Mouse (Mus musculus) CD4-positive, CD25-positive, alpha-beta regulatory T cell, adult 2 months (primary cell): ENCODE measurements around the gene Tbc1d16.
A peak's percentile ranks its signal among the peaks of the same experiment; 100 is the strongest.

Experiments used
- DNase-seq: peaks from one replicate; pipeline ENCODE4 v3.0.0-alpha.2; 2012; ENCODE audit warnings: low read depth, low spot score

Tbc1d16 gene

DNA sequence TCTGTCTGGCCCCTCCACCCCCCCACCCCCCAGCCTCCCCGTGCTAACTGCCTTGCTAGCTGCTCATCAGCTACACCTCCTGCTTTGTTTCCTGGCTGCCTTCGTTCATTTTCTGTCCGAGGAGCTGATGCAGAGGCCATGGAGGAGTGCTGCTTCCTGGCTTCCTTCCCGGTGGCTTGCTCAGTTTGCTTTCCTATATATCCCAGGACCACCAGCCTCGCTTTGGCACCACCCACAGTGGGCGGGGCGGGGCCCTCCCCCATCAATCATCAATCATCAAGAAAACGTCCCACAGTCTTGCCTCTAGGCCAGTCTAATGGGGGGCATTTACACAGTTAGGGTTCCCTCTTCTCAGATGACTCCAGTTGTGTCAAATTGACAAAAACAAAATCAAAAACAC lies 8.1 kb upstream of the Tbc1d16 start:
- DNase-seq: no peak

DNA sequence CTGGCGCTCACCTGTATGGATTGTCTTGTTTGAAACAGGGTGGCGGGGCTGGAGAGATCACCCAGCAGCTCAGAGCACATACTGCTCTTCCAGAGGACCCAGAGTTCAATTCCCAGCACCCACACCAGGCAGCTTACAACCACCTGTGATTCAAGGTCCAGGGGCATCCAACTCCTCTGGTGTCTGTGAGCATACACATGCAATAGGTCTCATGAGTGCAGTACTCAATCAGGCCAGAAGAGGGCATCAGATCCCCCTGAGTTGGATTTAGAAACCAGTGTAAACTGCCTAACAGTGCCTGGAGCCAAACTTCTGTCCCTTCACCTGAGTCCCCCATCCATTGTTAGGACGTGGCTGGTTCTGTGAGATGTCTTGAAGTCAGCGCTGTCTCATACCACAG lies 7.3 kb upstream of the Tbc1d16 start:
- peak; percentile 85 for DNase-seq

GRCm38 (mm10) chr11:119234770-119235169 lies 6.5 kb upstream of the Tbc1d16 start:
- DNase-seq: peak; percentile 58

- DNase-seq: peak; percentile 88
Observed at GRCm38 (mm10) chr11:119228846-119229626, 737 bp upstream of the Tbc1d16 start.

- DNase-seq: no peak
Observed at GRCm38 (mm10) chr11:119227591-119227990, 708 bp downstream of the Tbc1d16 start.

GRCm38 (mm10) chr11:119225634-119226033 lies 2.7 kb downstream of the Tbc1d16 start:
- DNase-seq: no peak

- DNase-seq: no peak
Observed at GRCm38 (mm10) chr11:119224926-119225325, 3.4 kb downstream of the Tbc1d16 start.

DNA sequence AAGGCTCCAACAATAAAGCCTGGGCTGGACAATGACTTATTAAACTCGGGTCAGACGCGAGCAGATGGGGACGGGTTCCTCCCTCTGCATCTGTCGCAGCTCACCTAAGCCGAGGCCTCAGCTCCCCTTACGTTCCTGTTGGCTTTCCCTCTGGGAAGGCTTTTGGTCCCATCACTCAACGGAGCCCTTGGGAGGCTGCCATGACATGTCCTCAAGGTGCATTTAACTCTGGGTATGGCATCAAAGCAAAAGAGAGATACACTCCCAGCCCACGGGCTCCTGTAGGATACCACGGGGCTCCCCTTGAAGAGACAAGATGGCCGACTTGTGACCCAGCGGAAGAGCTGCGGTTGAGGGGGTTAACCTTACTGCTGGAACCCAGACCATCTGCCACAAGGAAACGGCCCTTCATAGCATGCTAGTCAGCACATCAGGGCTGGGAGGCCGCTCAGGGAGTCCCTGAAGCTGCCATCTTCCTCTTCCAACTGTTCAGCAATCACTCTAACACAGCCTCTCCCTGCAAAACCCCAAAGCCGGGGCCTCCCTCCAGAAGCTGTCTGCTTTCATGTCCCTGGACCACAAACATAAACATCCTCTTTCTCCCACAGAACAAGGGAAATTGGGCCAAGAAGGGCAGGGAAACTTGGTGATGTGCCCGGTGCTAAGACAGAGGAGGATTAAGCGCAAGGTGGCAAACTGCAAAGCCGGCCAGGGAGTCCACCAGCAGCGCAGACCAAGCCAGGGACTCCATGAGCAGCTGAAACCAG lies 5.0 kb downstream of the Tbc1d16 start:
- no peak for DNase-seq

GRCm38 (mm10) chr11:119221812-119222510 lies 6.3 kb downstream of the Tbc1d16 start:
- DNase-seq: no peak

DNA sequence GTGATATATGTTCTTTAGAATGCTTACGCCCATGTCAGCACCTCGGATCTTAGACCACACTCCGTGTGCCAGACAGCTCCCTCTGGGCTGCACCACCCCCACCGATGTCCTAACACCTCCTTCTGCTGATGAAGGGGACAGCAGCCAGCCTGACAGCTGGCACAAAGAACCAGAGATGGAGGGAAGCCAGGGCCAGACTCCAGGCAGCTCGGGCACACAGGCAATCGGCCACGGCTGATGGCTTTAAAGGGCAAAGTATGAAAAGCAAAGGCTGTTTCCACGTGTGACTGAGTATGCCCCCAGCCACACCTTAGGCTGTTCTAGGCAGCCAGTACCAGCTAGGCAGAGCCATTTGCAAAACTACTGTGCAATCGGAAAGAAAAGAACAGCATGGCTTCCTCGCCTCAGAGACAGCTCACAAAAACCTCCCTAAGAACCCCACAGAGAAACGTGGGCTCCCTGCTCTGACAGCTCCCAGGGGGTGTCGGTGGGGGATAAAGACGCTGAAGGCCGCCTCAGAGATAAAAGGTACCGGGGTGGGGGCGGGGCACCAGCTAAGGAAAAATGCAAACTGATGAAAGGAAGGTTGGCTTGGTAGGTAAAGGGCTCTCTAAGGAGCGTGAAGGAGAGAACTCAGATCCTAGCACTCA lies 8.4 kb downstream of the Tbc1d16 start:
- no peak for DNase-seq

- no peak for DNase-seq
Observed at GRCm38 (mm10) chr11:119217861-119218260, 10.4 kb downstream of the Tbc1d16 start.

DNA sequence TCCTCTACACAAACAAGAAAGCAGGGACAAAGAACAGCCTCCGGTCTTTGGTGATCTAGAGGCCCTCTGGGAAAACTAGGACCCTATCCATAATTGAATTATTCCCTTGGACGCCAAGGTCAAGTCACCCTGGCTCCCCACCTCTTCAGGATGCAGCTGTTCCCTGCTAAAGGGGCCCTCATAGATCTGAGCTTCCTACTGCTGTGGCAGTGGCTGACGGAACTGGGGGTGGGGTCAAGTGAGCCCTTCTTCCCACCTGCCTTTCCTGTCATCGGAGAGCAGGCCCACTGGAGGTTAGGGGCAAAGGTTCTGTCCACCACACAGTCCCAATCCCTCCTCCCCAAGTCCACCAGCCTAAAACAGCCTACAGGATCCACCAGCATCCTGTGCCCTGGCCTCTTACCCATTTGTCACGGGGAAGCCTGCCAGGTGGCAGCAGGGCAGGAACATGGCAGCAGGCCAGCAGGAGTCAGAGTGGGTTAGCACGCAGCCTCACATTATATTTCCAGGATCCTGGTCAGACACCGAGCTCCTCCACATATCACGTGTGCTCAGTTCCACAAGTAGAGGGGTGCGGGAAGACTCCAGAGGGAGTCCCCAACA lies 12.3 kb downstream of the Tbc1d16 start:
- DNase-seq: no peak

GRCm38 (mm10) chr11:119215038-119215904 lies 13.0 kb downstream of the Tbc1d16 start:
- DNase-seq: peak; percentile 39

- DNase-seq: no peak
Observed at GRCm38 (mm10) chr11:119213166-119213885, 15.0 kb downstream of the Tbc1d16 start.

GRCm38 (mm10) chr11:119211604-119212309 lies 16.5 kb downstream of the Tbc1d16 start:
- no peak for DNase-seq

GRCm38 (mm10) chr11:119210321-119211100 lies 17.8 kb downstream of the Tbc1d16 start:
- no peak for DNase-seq

- no peak for DNase-seq
Observed at GRCm38 (mm10) chr11:119209371-119210025, 18.8 kb downstream of the Tbc1d16 start.

GRCm38 (mm10) chr11:119208870-119209370 lies 19.4 kb downstream of the Tbc1d16 start:
- no peak for DNase-seq
